Mouse (Mus musculus) brain, embryonic 14.5 days (tissue): ENCODE measurements around the gene Tsfm.

Source experiments
- CTCF ChIP-seq: fragments of 200-500 bp; IDR thresholded peaks from 2 replicates; pipeline ENCODE4 v1.5.1; 2012; ENCODE audit warnings: inconsistent platforms, mild to moderate bottlenecking, moderate library complexity, borderline replicate concordance; ENCODE audit not compliant: insufficient read depth, insufficient read length; ENCODE audit errors: extremely low read depth
- POLR2A ChIP-seq: fragments of 200-500 bp; IDR thresholded peaks from 2 replicates; pipeline ENCODE4 v1.6.1; 2012; ENCODE audit warnings: mild to moderate bottlenecking, inconsistent platforms, borderline replicate concordance; ENCODE audit not compliant: poor library complexity, insufficient read depth, insufficient read length, severe bottlenecking; ENCODE audit errors: extremely low read depth

DNA sequence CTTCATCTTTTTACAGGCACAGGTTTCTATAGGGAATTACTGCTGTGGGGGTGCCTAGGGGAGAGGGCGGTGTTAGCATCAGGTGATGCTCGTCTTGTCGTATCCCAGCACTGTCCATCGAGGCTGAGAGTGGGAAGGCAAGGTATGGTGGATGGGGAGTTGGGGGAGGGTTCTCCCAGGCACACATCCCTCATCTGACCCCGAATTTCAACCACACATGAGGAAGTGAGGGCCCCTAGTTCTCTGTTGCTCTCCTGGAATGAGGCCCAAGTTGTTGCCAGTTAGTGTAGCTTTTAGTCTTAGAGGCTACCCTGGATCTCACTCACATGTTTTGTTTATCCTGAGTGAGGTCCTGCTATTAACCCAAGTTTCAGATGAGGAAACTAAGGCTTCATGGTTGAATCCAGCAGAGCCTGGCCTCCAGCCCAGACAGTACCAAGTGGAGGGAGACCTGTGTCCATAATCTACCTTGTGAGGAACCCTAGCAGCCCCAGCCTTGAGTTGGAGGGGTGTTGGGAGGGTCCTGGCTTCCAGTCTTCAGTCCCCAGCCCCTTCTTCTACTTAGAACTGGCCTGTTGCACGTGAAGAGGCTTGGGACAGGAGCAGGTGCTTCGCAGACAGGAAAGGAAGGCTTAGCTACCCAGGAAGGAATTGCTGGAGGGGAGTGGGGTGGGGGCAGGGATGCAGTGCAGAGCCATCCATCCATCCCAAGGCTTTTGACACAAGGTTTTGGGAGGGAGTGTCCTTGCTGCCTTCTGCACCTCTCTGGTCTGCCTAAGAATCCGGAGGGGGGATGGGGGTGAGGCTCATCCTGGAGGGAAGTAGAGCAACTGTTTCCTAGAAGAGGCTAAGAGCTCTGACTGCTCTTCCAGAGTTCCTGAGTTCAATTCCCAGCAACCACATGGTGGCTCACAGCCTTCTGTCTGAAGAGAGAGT is 43.2 kb downstream of the Tsfm start:
- TF ChIP-seq POLR2A: no peak
- TF ChIP-seq CTCF: no peak
